Mouse (Mus musculus): Measurements from ENCODE around the gene Gm7233.
"Not testable (repeated sequence)": the region's sequence is repeated elsewhere in the genome, so short reads cannot be mapped to it uniquely, and the experiment has no call there.

DNA sequence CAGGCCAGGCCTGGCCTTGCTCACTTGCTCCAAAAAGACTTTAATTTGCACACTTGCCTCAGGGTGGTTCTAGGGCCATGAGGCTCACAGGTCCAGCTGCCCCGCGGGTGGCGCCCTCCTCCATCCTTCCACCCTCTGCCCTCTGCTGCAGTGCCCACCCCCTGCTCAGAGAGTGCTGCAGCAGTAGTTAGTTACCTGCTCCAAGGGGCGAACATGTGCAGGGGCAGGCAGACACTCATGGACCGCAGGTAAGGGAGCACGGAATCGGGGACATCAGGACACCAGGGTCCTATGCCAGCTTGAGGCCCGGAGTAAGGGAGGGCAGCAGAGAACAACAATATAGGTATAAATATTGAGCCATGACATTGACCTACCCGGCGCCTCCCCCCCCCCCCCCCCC lies 11.7 kb upstream of the Gm7233 start:
- not testable (repeated sequence) for TF ChIP-seq POLR2A (IDR thresholded peaks at IDR 0.05; ENCODE audit: insufficient read depth, low read length); CTCF (IDR thresholded peaks at IDR 0.05; ENCODE audit: low read depth, low read length)

Data from ES-Bruce4 (cell line).